In the genomic region with DNA sequence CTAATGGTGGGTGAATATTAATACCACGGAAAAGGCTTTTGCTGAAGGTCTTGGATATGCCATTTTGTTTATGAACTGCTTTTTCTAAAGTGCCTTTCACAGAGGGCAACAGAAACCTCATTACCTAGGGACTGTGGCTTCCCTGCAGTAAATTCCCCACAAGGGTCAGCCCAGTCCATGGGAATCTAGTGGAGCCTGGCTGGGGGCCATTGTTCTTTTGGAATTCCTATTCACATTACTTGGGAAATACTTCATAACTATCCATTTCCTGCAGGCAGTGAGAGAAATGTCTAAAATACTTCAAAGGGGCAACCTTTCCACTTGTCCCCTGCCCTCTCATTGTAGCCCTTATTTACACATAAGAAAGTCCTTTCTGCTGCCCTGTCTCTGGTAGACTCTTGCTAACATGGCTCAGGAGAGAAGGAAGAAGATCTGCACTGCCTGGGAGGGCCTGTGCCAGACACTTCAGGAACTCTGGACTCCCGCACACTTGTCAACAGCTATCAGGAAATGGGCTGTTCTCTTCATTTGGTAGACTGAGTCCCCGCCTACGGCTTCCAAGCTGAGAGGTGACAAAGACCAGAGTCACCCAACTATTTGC, we compare ENCODE assay signal across 8 mouse cellular contexts.
DNase-seq lines count a peak whose midpoint lies in the region; ATAC-seq and TF ChIP-seq lines count a peak whose summit lies in the region.
"Had no signal": no experiment of that assay in that cellular context is flagged by ENCODE, and none has a peak within 500 bp of the region (broad histone marks: within the 10 kb centered on the region; RNA-seq: fewer than 3 reads in every experiment).

No protein-coding gene starts in this region.

- no peak overlapping the region for H3K4me3 ChIP-seq in neural tube, embryonic 12.5 days
- H3K4me3 ChIP-seq in heart, postnatal 0 days (ENCODE audit: low read depth, low read length) = no peak overlapping the region
- H3K4me3 ChIP-seq in stomach, postnatal 0 days (ENCODE audit: low read depth, low read length) = no peak overlapping the region
- H3K4me3 ChIP-seq: limb, embryonic 12.5 days had no signal

- H3K27me3 ChIP-seq in neural tube, embryonic 12.5 days (replicated peaks) = no peaks in the 10 kb centered on the region
- no peaks in the 10 kb centered on the region for H3K27me3 ChIP-seq in heart, postnatal 0 days (ENCODE audit: control insufficient read depth, insufficient read depth, low read length)
- H3K27me3 ChIP-seq in stomach, postnatal 0 days (ENCODE audit: control insufficient read depth, insufficient read depth, low read length) = no peaks in the 10 kb centered on the region
- H3K27me3 ChIP-seq: limb, embryonic 12.5 days had no signal

- H3K36me3 ChIP-seq in neural tube, embryonic 12.5 days = no peaks in the 10 kb centered on the region
- peaks cover 33% of the 10 kb centered on the region for H3K36me3 ChIP-seq in heart, postnatal 0 days (replicated peaks; ENCODE audit: control insufficient read depth, insufficient read depth, low read length)
- 0 out of 2 replicates have a peak, but pooled peaks cover 3% of the 10 kb centered on the region for H3K36me3 ChIP-seq in stomach, postnatal 0 days (ENCODE audit: control insufficient read depth, insufficient read depth, low read length)

- TF ChIP-seq EP300 in heart, postnatal 0 days (IDR thresholded peaks at IDR 0.05; ENCODE audit: low read depth) = no peak
- no peak for TF ChIP-seq EP300 in stomach, postnatal 0 days (optimal IDR thresholded peaks at IDR 0.05)

- WGBS in neural tube, embryonic 12.5 days = 63% methylated on average over 4 of the region's 4 CpGs
- WGBS in heart, postnatal 0 days = 46% methylated on average over 4 of the region's 4 CpGs
- 40% methylated on average over 4 of the region's 4 CpGs for WGBS in stomach, postnatal 0 days

- no peaks in the 10 kb centered on the region for H3K9me3 ChIP-seq in neural tube, embryonic 12.5 days
- no peaks in the 10 kb centered on the region for H3K9me3 ChIP-seq in heart, postnatal 0 days (replicated peaks; ENCODE audit: control insufficient read depth, low read length)
- H3K9me3 ChIP-seq in stomach, postnatal 0 days (ENCODE audit: control insufficient read depth, low read length) = no peaks in the 10 kb centered on the region
- H3K9me3 ChIP-seq: limb, embryonic 12.5 days had no signal

- peaks cover 3% of the 10 kb centered on the region; the same call in 1 of the 2 replicates for H3K4me1 ChIP-seq in neural tube, embryonic 12.5 days
- peaks cover 8% of the 10 kb centered on the region; the same call in 1 of the 2 replicates for H3K4me1 ChIP-seq in heart, postnatal 0 days (ENCODE audit: control insufficient read depth, insufficient read depth)
- no peaks in the 10 kb centered on the region for H3K4me1 ChIP-seq in stomach, postnatal 0 days (replicated peaks; ENCODE audit: control insufficient read depth, insufficient read depth)

- no peak for DNase-seq in neural tube, embryonic 10.5 days (ENCODE audit: extremely low spot score, low spot score)
- no peak for DNase-seq in heart, postnatal 0 days (ENCODE audit: low spot score)
- DNase-seq in kidney, postnatal 14 days = peak; percentile 80
- no peak for DNase-seq in stomach, postnatal 0 days (ENCODE audit: low spot score)
- no peak for DNase-seq in urinary bladder, postnatal 14 days (ENCODE audit: low spot score)
- DNase-seq in embryo, embryonic 10.5 days (ENCODE audit: low spot score) = no peak

- TF ChIP-seq CTCF in heart, postnatal 0 days (IDR thresholded peaks at IDR 0.05; ENCODE audit: low read depth) = no peak
- TF ChIP-seq CTCF in stomach, postnatal 0 days (IDR thresholded peaks at IDR 0.05; ENCODE audit: low read depth) = no peak

- no peak overlapping the region for H3K27ac ChIP-seq in neural tube, embryonic 12.5 days
- H3K27ac ChIP-seq in heart, postnatal 0 days (ENCODE audit: low read depth) = no peak overlapping the region
- H3K27ac ChIP-seq in stomach, postnatal 0 days (replicated peaks) = no peak overlapping the region
- H3K27ac ChIP-seq: limb, embryonic 12.5 days had no signal

- H3K9ac ChIP-seq in neural tube, embryonic 12.5 days = no peak overlapping the region
- no peak overlapping the region for H3K9ac ChIP-seq in heart, postnatal 0 days (replicated peaks; ENCODE audit: low read depth, low read length)
- H3K9ac ChIP-seq in stomach, postnatal 0 days (ENCODE audit: low read length) = no peak overlapping the region
- H3K9ac ChIP-seq: limb, embryonic 12.5 days had no signal

- H3K4me2 ChIP-seq in neural tube, embryonic 12.5 days (replicated peaks) = no peak overlapping the region
- H3K4me2 ChIP-seq in heart, postnatal 0 days (ENCODE audit: low read depth, low read length) = no peak overlapping the region
- H3K4me2 ChIP-seq in stomach, postnatal 0 days (replicated peaks; ENCODE audit: low read depth) = no peak overlapping the region

- ATAC-seq in neural tube, embryonic 12.5 days (ENCODE audit: low FRiP score, low read depth) = peak; percentile 34; the same call in 1 of the 2 replicates
- peak; percentile 54 for ATAC-seq in heart, postnatal 0 days (ENCODE audit: insufficient read depth, low read depth)
- peak; percentile 6; the same call in 1 of the 2 replicates for ATAC-seq in stomach, postnatal 0 days (ENCODE audit: low FRiP score, low TSS enrichment)
